Mouse (Mus musculus): ENCODE data around the gene Slc22a12. TPM values are rescaled to one million over a fixed set of nuclear protein-coding genes. Genes with fewer than 3 reads are reported as not detected.

Slc22a12 gene
- polyA plus RNA-seq, 1 experiment from 2014 or later = not detected

- ATAC-seq (ENCODE audit: low FRiP score, low read depth) = no peak
These were observed 9.6 kb upstream of the Slc22a12 start for GRCm38 (mm10) chr19:6552302-6553028.

GRCm38 (mm10) chr19:6551215-6551614 is 8.4 kb upstream of the Slc22a12 start:
- no peak for ATAC-seq (ENCODE audit: low FRiP score, low read depth)
- Histone ChIP-seq H3K9ac (replicated peaks) (no peak overlapping the region), H3K4me3 (no peak overlapping the region), H3K27ac (replicated peaks) (no peak overlapping the region), H3K4me1 (peaks cover 6% of the 10 kb centered on the region; the same call in 1 of the 2 replicates), H3K4me2 (replicated peaks) (no peak overlapping the region), H3K36me3 (no peaks in the 10 kb centered on the region), H3K27me3 (no peaks in the 10 kb centered on the region), H3K9me3 (no peaks in the 10 kb centered on the region)
- 80% methylated on average over 4 of the region's 4 CpGs for WGBS

More at GRCm38 (mm10) chr19:6552302-6553028, 9.6 kb upstream of the Slc22a12 start:
- Histone ChIP-seq H3K27me3 (no peaks in the 10 kb centered on the region), H3K36me3 (no peaks in the 10 kb centered on the region), H3K9me3 (no peaks in the 10 kb centered on the region), H3K4me3 (no peak overlapping the region), H3K4me1 (peaks cover 11% of the 10 kb centered on the region; the same call in 1 of the 2 replicates), H3K27ac (replicated peaks) (no peak overlapping the region), H3K9ac (replicated peaks) (no peak overlapping the region), H3K4me2 (replicated peaks) (no peak overlapping the region)
- WGBS = 87% methylated on average over 4 of the region's 4 CpGs

- Histone ChIP-seq H3K9ac (replicated peaks) (no peak overlapping the region), H3K4me2 (replicated peaks) (no peak overlapping the region), H3K4me1 (peaks cover 6% of the 10 kb centered on the region; the same call in 1 of the 2 replicates), H3K27me3 (no peaks in the 10 kb centered on the region), H3K27ac (replicated peaks) (no peak overlapping the region), H3K9me3 (no peaks in the 10 kb centered on the region), H3K4me3 (no peak overlapping the region), H3K36me3 (no peaks in the 10 kb centered on the region)
- WGBS = 78% methylated on average over 11 of the region's 11 CpGs
- ATAC-seq (ENCODE audit: low FRiP score, low read depth) = no peak
These were observed 6.7 kb upstream of the Slc22a12 start for GRCm38 (mm10) chr19:6549566-6549965.

GRCm38 (mm10) chr19:6548431-6549410 is 5.9 kb upstream of the Slc22a12 start:
- H3K27ac ChIP-seq (replicated peaks) = no peak overlapping the region
- no peak overlapping the region for H3K4me2 ChIP-seq (replicated peaks)
- H3K9me3 ChIP-seq = no peaks in the 10 kb centered on the region
- ATAC-seq (ENCODE audit: low FRiP score, low read depth) = no peak
- H3K27me3 ChIP-seq = no peaks in the 10 kb centered on the region
- no peak overlapping the region for H3K4me3 ChIP-seq
- WGBS = 78% methylated on average over 16 of the region's 16 CpGs
- H3K36me3 ChIP-seq = no peaks in the 10 kb centered on the region
- H3K9ac ChIP-seq (replicated peaks) = no peak overlapping the region
- H3K4me1 ChIP-seq = peaks cover 6% of the 10 kb centered on the region; the same call in 1 of the 2 replicates

GRCm38 (mm10) chr19:6547801-6548200 is 5.0 kb upstream of the Slc22a12 start:
- 75% methylated on average over 5 of the region's 5 CpGs for WGBS
- Histone ChIP-seq H3K4me2 (replicated peaks) (no peak overlapping the region), H3K9me3 (no peaks in the 10 kb centered on the region), H3K4me3 (no peak overlapping the region), H3K9ac (replicated peaks) (no peak overlapping the region), H3K4me1 (peaks cover 14% of the 10 kb centered on the region; the same call in 1 of the 2 replicates), H3K27ac (replicated peaks) (no peak overlapping the region), H3K36me3 (no peaks in the 10 kb centered on the region), H3K27me3 (no peaks in the 10 kb centered on the region)
- no peak for ATAC-seq (ENCODE audit: low FRiP score, low read depth)

- peaks cover 14% of the 10 kb centered on the region; the same call in 1 of the 2 replicates for H3K4me1 ChIP-seq
- no peak for ATAC-seq (ENCODE audit: low FRiP score, low read depth)
- no peak overlapping the region for H3K27ac ChIP-seq (replicated peaks)
- H3K9ac ChIP-seq (replicated peaks) = no peak overlapping the region
- H3K36me3 ChIP-seq = no peaks in the 10 kb centered on the region
- no peaks in the 10 kb centered on the region for H3K27me3 ChIP-seq
- H3K4me2 ChIP-seq (replicated peaks) = no peak overlapping the region
- no peak overlapping the region for H3K4me3 ChIP-seq
- no peaks in the 10 kb centered on the region for H3K9me3 ChIP-seq
- WGBS = 75% methylated on average over 1 of the region's 1 CpGs
These were observed 3.3 kb upstream of the Slc22a12 start for GRCm38 (mm10) chr19:6546096-6546495.

GRCm38 (mm10) chr19:6545481-6545880 is 2.6 kb upstream of the Slc22a12 start:
- Histone ChIP-seq H3K27me3 (no peaks in the 10 kb centered on the region), H3K36me3 (no peaks in the 10 kb centered on the region), H3K9ac (replicated peaks) (no peak overlapping the region), H3K9me3 (no peaks in the 10 kb centered on the region), H3K4me3 (no peak overlapping the region), H3K4me2 (replicated peaks) (no peak overlapping the region), H3K4me1 (peaks cover 14% of the 10 kb centered on the region; the same call in 1 of the 2 replicates), H3K27ac (replicated peaks) (no peak overlapping the region)
- 91% methylated on average over 5 of the region's 5 CpGs for WGBS
- no peak for ATAC-seq (ENCODE audit: low FRiP score, low read depth)

- ATAC-seq (ENCODE audit: low FRiP score, low read depth) = no peak
- peaks cover 14% of the 10 kb centered on the region; the same call in 1 of the 2 replicates for H3K4me1 ChIP-seq
- H3K9ac ChIP-seq (replicated peaks) = no peak overlapping the region
- no peak overlapping the region for H3K27ac ChIP-seq (replicated peaks)
- no peak overlapping the region for H3K4me2 ChIP-seq (replicated peaks)
- H3K4me3 ChIP-seq = no peak overlapping the region
- H3K27me3 ChIP-seq = no peaks in the 10 kb centered on the region
- no peaks in the 10 kb centered on the region for H3K9me3 ChIP-seq
- 93% methylated on average over 13 of the region's 13 CpGs for WGBS
- H3K36me3 ChIP-seq = no peaks in the 10 kb centered on the region
These were observed 1.9 kb upstream of the Slc22a12 start for GRCm38 (mm10) chr19:6544712-6545111.

GRCm38 (mm10) chr19:6543518-6543917 is 686 bp upstream of the Slc22a12 start:
- ATAC-seq (ENCODE audit: low FRiP score, low read depth) = no peak

GRCm38 (mm10) chr19:6543035-6543383 is 177 bp upstream of the Slc22a12 start:
- Histone ChIP-seq H3K36me3 (no peaks in the 10 kb centered on the region), H3K27ac (replicated peaks) (no peak overlapping the region), H3K27me3 (no peaks in the 10 kb centered on the region), H3K4me3 (no peak overlapping the region), H3K9ac (replicated peaks) (no peak overlapping the region), H3K9me3 (no peaks in the 10 kb centered on the region), H3K4me1 (0 out of 2 replicates have a peak, but pooled peaks cover 7% of the 10 kb centered on the region), H3K4me2 (replicated peaks) (no peak overlapping the region)
- WGBS = 95% methylated on average over 6 of the region's 6 CpGs
- no peak for ATAC-seq (ENCODE audit: low FRiP score, low read depth)

More at GRCm38 (mm10) chr19:6543518-6543917, 686 bp upstream of the Slc22a12 start:
- Histone ChIP-seq H3K27ac (replicated peaks) (no peak overlapping the region), H3K9ac (replicated peaks) (no peak overlapping the region), H3K36me3 (no peaks in the 10 kb centered on the region), H3K4me1 (peaks cover 10% of the 10 kb centered on the region; the same call in 1 of the 2 replicates), H3K9me3 (no peaks in the 10 kb centered on the region), H3K27me3 (no peaks in the 10 kb centered on the region), H3K4me2 (replicated peaks) (no peak overlapping the region), H3K4me3 (no peak overlapping the region)
- 43% methylated on average over 7 of the region's 7 CpGs for WGBS

GRCm38 (mm10) chr19:6541521-6541920 is 1.3 kb downstream of the Slc22a12 start:
- Histone ChIP-seq H3K36me3 (no peaks in the 10 kb centered on the region), H3K4me2 (replicated peaks) (no peak overlapping the region), H3K4me3 (no peak overlapping the region), H3K27ac (replicated peaks) (no peak overlapping the region), H3K4me1 (0 out of 2 replicates have a peak, but pooled peaks cover 11% of the 10 kb centered on the region), H3K9me3 (no peaks in the 10 kb centered on the region), H3K27me3 (no peaks in the 10 kb centered on the region), H3K9ac (replicated peaks) (no peak overlapping the region)
- ATAC-seq (ENCODE audit: low FRiP score, low read depth) = no peak
- 87% methylated on average over 7 of the region's 7 CpGs for WGBS

GRCm38 (mm10) chr19:6540191-6540590 is 2.6 kb downstream of the Slc22a12 start:
- ATAC-seq (ENCODE audit: low FRiP score, low read depth) = no peak

More at GRCm38 (mm10) chr19:6540191-6540590, 2.6 kb downstream of the Slc22a12 start:
- Histone ChIP-seq H3K9ac (replicated peaks) (no peak overlapping the region), H3K4me2 (replicated peaks) (no peak overlapping the region), H3K9me3 (no peaks in the 10 kb centered on the region), H3K27me3 (no peaks in the 10 kb centered on the region), H3K4me1 (0 out of 2 replicates have a peak, but pooled peaks cover 11% of the 10 kb centered on the region), H3K36me3 (no peaks in the 10 kb centered on the region), H3K27ac (replicated peaks) (no peak overlapping the region), H3K4me3 (no peak overlapping the region)
- WGBS = 86% methylated on average over 6 of the region's 6 CpGs
